Mouse (Mus musculus): ENCODE data around the gene Fcho1. TPM values are rescaled to one million over a fixed set of nuclear protein-coding genes. Genes with fewer than 3 reads are reported as not detected.
"Not testable (repeated sequence)": the region's sequence is repeated elsewhere in the genome, so short reads cannot be mapped to it uniquely, and the experiment has no call there.

Fcho1 gene
- 100 to 1,000 TPM in 1 of 2 experiments, 10 to 100 TPM in 1; 88.0 to 106 TPM for total RNA-seq (2021)

- DNase-seq (ENCODE audit: extremely low spot score in 1 of 2, low spot score in 1 of 2) = peak; percentile 66 to 68
Measured at GRCm38 (mm10) chr8:71725122-71725924, at the start of gene Fcho1. Fcho1 (minus strand) TSS chr8:71725716.

- DNase-seq (ENCODE audit: extremely low spot score in 1 of 2, low spot score in 1 of 2) = no peak
Measured at GRCm38 (mm10) chr8:71771336-71771735, 45.8 kb upstream of the Fcho1 start.

GRCm38 (mm10) chr8:71758816-71759215 is 33.3 kb upstream of the Fcho1 start:
- DNase-seq (ENCODE audit: extremely low spot score in 1 of 2, low spot score in 1 of 2) = no peak

GRCm38 (mm10) chr8:71752881-71753552 is 27.5 kb upstream of the Fcho1 start:
- DNase-seq (ENCODE audit: extremely low spot score in 1 of 2, low spot score in 1 of 2) = not testable (repeated sequence)

- DNase-seq (ENCODE audit: extremely low spot score in 1 of 2, low spot score in 1 of 2) = not testable (repeated sequence)
Measured at GRCm38 (mm10) chr8:71752263-71752662, 26.7 kb upstream of the Fcho1 start.

GRCm38 (mm10) chr8:71751337-71751886 is 25.9 kb upstream of the Fcho1 start:
- DNase-seq (ENCODE audit: extremely low spot score in 1 of 2, low spot score in 1 of 2) = peak in 1 of 2 experiments; percentile 42

- not testable (repeated sequence) for DNase-seq (ENCODE audit: extremely low spot score in 1 of 2, low spot score in 1 of 2)
Measured at GRCm38 (mm10) chr8:71749321-71750075, 24.0 kb upstream of the Fcho1 start.

GRCm38 (mm10) chr8:71747082-71747481 is 21.6 kb upstream of the Fcho1 start:
- DNase-seq (ENCODE audit: extremely low spot score in 1 of 2, low spot score in 1 of 2) = not testable (repeated sequence)

GRCm38 (mm10) chr8:71745322-71745721 is 19.8 kb upstream of the Fcho1 start:
- DNase-seq (ENCODE audit: extremely low spot score in 1 of 2, low spot score in 1 of 2) = no peak

- DNase-seq (ENCODE audit: extremely low spot score in 1 of 2, low spot score in 1 of 2) = no peak
Measured at GRCm38 (mm10) chr8:71742783-71743182, 17.3 kb upstream of the Fcho1 start.

GRCm38 (mm10) chr8:71741687-71742114 is 16.2 kb upstream of the Fcho1 start:
- DNase-seq (ENCODE audit: extremely low spot score in 1 of 2, low spot score in 1 of 2) = no peak

- no peak for DNase-seq (ENCODE audit: extremely low spot score in 1 of 2, low spot score in 1 of 2)
Measured at GRCm38 (mm10) chr8:71741226-71741625, 15.7 kb upstream of the Fcho1 start.

GRCm38 (mm10) chr8:71738316-71738715 is 12.8 kb upstream of the Fcho1 start:
- not testable (repeated sequence) for DNase-seq (ENCODE audit: extremely low spot score in 1 of 2, low spot score in 1 of 2)

GRCm38 (mm10) chr8:71731652-71732230 is 6.2 kb upstream of the Fcho1 start:
- DNase-seq (ENCODE audit: extremely low spot score in 1 of 2, low spot score in 1 of 2) = peak in 1 of 2 experiments; percentile 68

- no peak for DNase-seq (ENCODE audit: extremely low spot score in 1 of 2, low spot score in 1 of 2)
Measured at GRCm38 (mm10) chr8:71728826-71729620, 3.5 kb upstream of the Fcho1 start.

GRCm38 (mm10) chr8:71728240-71728785 is 2.8 kb upstream of the Fcho1 start:
- DNase-seq (ENCODE audit: extremely low spot score in 1 of 2, low spot score in 1 of 2) = no peak

GRCm38 (mm10) chr8:71724389-71724788 is 1.1 kb downstream of the Fcho1 start:
- DNase-seq (ENCODE audit: extremely low spot score in 1 of 2, low spot score in 1 of 2) = no peak

- no peak for DNase-seq (ENCODE audit: extremely low spot score in 1 of 2, low spot score in 1 of 2)
Measured at GRCm38 (mm10) chr8:71723047-71723551, 2.4 kb downstream of the Fcho1 start.

GRCm38 (mm10) chr8:71719928-71720457 is 5.5 kb downstream of the Fcho1 start:
- DNase-seq (ENCODE audit: extremely low spot score in 1 of 2, low spot score in 1 of 2) = peak; percentile 60 to 65

Data from layer of hippocampus, postnatal 25 days (tissue).